Mouse (Mus musculus): ENCODE results near the gene Tfap2b.

The Tfap2b gene

GRCm38 (mm10) chr1:19208641-19209358 lies at the start of gene Tfap2b:
Gene Tfap2b (plus strand): TSS chr1:19208914.
- no peak for DNase-seq

- DNase-seq: no peak
These were observed 29.8 kb upstream of the Tfap2b start for GRCm38 (mm10) chr1:19178742-19179397.

DNA sequence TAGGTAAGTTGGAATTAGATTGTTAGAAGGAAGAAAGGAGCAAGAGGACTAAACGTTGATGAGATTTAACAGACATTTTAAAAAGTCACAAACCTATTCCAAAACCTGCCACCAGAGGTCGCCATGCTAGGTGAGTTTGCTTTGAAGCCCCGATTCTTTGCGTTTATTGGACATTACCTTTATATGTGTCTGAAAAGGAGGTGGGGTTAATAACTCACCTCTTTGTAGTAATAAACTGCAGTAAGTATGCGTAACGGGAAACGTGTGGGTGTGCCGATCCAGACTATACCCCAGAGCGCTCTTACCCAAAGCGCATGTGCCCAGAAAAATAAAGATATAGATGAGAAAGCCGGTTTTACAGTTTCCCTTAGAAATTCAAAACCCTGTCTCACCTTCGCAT lies 3.1 kb upstream of the Tfap2b start:
- DNase-seq: no peak

- DNase-seq: no peak
These were observed 2.5 kb upstream of the Tfap2b start for GRCm38 (mm10) chr1:19206194-19206593.

- no peak for DNase-seq
These were observed 1.1 kb upstream of the Tfap2b start for GRCm38 (mm10) chr1:19207611-19208010.

DNA sequence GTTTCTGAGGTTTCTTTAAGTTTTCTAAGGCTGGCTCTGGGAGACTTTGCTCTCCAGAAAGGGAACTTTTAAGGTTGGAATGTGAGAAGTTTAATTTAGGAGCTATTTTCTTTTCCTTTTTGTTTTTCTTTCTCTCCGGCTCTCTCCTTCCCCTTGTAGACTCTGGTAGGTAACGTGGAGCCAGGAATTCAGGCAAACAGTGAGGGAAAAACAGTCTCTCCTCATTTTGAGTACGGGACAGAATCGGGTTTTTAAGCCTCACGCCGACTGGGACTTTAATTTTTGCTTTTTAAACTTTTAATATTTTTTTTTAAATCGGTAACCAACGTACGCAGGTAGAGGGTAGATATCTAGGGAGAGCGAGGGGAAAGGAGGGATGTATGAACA lies 638 bp downstream of the Tfap2b start:
- DNase-seq: no peak

GRCm38 (mm10) chr1:19209776-19210175 lies 1.1 kb downstream of the Tfap2b start:
- no peak for DNase-seq

- no peak for DNase-seq
These were observed 1.7 kb downstream of the Tfap2b start for GRCm38 (mm10) chr1:19210215-19211032.

- no peak for DNase-seq
These were observed 2.3 kb downstream of the Tfap2b start for GRCm38 (mm10) chr1:19211033-19211405.

DNA sequence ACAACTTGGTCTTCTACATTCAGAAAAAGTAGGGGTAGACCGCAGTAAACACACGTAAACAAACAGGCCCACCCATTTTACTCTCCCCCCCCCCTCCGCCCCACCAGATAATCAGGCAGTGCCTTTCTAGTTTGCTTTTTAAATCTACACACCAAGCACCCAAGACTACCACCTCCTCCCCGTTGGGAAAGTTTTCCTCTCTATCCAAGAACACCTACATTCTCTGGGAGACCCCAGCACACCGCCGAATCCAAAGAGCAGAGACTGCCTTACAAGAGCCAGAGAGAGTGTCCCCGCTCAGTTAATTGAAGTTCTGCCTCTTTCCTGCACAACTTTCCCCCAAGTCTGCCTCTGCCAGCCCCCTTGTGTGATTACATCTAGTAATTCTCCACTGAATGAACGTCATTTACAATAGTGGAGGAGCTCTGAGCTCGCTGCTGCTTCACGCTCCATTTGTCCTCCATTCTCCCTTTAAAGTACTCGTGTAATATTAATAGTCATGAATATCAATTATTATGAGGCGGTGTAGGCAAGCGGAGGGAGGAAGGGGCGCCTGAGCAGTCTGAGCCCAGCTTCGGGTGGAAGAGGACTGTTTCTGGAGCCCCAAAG lies 2.9 kb downstream of the Tfap2b start:
- no peak for DNase-seq

DNA sequence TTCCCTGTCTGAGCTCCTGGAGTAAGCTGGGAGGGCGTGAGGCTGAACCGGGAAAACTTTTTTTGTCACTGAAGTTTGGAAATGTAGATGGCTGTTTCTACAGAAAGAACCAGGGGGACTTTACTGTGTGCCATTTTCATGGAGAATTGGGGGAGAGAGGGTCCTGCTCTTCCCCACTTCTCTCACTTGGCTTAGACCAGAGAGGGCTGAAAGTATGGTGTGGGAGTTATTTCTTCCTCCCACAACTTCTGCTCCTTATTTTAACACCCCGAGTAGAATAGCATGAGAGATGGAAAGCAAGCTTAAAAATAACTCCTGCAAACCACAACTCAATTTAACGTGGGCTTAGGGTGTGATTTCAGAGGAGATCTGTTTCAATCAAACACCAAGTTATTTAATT lies 4.0 kb downstream of the Tfap2b start:
- DNase-seq: no peak

DNA sequence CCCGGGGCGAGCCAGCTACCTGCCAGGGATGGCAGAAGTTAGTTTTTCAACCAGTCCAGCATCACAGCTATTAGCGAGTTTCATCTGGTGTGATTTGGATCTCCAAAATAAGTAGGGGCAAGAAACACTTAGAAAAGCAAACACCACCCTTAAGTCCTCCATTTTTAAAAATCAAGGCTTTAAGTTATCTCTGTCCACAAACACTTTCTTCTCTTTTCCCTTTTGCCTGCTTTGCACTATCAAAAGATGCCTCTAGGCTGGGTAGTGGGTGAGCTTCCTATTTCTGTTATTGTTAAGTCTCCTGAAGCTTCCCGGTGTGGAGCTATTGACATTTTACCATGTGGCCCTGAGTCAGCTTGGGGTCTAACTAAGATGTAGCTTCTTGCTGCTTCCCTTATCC lies 4.5 kb downstream of the Tfap2b start:
- DNase-seq: no peak

DNA sequence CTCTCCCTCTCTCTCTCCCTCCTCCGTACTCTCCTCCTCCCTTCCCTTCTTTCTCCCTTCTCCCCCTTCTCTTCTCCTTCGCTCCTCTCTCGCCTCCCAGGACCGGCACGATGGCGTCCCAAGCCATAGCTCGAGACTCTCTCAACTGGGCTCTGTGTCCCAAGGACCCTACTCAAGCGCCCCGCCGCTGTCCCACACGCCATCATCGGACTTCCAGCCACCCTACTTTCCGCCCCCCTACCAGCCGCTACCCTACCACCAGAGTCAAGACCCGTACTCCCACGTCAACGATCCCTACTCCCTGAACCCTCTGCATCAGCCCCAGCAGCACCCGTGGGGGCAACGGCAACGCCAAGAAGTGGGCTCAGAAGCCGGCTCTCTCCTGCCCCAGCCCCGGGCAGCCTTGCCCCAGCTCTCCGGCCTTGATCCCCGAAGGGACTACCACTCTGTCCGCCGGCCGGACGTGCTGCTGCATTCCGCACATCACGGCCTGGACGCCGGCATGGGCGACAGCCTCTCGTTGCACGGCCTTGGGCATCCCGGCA lies 5.2 kb downstream of the Tfap2b start:
- no peak for DNase-seq

- DNase-seq: no peak
These were observed 8.7 kb downstream of the Tfap2b start for GRCm38 (mm10) chr1:19217391-19217790.

GRCm38 (mm10) chr1:19218221-19218620 lies 9.5 kb downstream of the Tfap2b start:
- no peak for DNase-seq

GRCm38 (mm10) chr1:19219381-19219780 lies 10.7 kb downstream of the Tfap2b start:
- DNase-seq: no peak

DNA sequence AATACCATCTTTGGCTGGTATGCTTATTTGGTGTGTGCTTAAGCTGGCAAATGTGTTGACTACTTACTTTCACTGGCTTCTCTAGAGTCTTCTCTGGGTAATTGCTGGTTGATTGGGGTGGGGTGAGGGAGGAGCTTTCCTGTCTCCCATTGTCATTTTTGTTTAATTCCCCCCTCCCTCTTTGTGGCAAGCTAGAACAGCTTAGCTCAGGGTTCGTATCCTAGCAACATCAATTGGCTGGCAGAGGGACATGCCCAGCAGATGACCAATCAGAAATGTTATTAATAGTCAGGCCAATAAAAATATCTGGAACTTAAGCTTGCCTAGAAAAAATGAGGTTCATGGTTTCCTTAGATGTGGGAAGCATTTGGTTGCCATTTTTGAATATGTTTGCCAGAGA lies 11.8 kb downstream of the Tfap2b start:
- no peak for DNase-seq

GRCm38 (mm10) chr1:19221601-19222000 lies 12.9 kb downstream of the Tfap2b start:
- DNase-seq: no peak

- DNase-seq: no peak
These were observed 18.0 kb downstream of the Tfap2b start for GRCm38 (mm10) chr1:19226699-19227098.

DNA sequence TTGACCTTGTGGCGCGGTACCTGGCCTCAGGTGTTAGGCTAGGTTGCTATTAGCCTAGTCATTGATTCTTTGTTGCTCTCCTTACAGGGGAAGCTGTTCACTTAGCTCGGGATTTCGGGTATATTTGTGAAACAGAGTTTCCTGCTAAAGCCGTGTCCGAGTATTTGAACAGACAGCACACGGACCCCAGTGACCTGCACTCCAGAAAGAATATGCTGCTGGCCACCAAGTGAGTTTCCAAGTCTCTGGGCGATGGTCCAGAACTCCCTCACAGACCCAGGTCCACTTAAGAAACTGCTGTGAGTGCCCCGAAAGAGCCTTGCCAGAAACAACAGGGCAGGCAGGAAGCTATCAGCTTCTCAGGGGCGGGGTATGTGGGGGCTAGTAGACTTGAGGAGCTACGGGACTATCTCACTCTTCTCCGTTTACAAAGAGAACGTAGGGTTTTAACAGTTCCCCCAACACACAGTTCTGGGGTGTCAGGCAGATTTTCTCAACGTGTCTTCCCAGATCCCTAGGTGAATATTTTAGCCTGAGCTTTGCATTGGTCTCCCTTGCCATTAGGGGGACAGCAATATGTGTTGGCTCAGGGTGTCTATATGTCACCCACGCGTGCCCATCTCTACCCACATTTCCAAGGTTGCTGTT lies 22.3 kb downstream of the Tfap2b start:
- DNase-seq: no peak

DNA sequence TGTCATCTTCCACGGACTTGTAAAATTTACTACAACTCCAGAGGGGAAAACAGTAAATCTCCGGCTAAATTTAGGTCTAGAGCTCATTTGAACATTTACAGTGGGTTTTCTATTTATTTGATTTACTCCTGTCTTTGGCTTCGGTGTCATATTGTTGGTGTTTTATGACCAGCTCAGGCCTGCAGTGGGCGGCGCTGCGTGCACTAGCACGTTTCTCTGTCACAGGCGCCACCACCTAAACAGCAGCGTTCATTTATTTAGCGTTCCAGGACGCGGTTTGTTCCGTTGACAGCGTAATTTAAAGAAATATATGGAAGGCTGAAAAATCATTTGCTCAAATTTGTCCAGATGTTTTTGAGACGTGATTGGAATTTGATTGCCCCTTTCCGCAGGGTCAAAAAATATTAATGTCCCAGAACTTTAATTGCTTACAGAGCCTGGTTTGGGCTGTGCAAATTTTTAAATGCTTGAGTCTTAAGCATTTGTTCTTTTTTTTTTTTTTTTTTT lies 22.9 kb downstream of the Tfap2b start:
- DNase-seq: no peak

DNA sequence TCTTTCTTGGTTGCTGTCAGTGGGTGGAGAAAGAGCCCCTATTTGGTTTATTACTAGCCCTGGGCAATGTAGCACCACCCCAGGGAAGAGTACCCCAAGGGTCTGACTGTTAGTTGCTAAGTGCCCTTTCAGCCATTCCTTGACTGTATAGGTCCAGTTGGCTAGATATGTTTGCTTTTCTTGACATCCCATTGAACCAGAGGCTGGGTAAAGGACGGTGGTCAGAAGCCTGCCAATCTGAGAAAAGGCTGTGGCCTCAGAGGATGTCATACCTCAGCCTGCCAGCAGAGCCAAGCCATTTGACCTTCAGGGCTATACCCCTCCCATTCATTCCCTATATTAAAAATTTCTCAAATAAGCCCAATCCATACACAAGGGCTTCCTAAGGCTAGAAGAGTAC lies 24.0 kb downstream of the Tfap2b start:
- no peak for DNase-seq
